Mouse (Mus musculus): ENCODE measurements at regions not wholly inside any gene's neighbourhood (a gene's known extent, or its start where the extent isn't known, plus 50 kb on each side); places are given as distances from the start of the nearest gene placed in this dataset.

GRCm38 (mm10) chr15:50963606-50964005 lies 2921.1 kb upstream of the Gm7489 start:
- TF ChIP-seq CTCF (conservative IDR thresholded peaks at IDR 0.05; ENCODE audit: insufficient read depth, insufficient read length, low read depth, low read length): no peak
- TF ChIP-seq POLR2A (IDR thresholded peaks at IDR 0.05; ENCODE audit: low read depth, low read length): no peak
